Mouse (Mus musculus) heart, adult 11 months (tissue): Measurements from ENCODE around the gene Rxfp2.

Experiments
- DNase-seq: peaks from one replicate; pipeline ENCODE4 v3.0.0; 2022

Gene Rxfp2

GRCm38 (mm10) chr5:150018656-150019055, at the start of gene Rxfp2:
TSS of gene Rxfp2 (plus strand) at chr5:150018675.
- DNase-seq = peak; percentile 80

DNA sequence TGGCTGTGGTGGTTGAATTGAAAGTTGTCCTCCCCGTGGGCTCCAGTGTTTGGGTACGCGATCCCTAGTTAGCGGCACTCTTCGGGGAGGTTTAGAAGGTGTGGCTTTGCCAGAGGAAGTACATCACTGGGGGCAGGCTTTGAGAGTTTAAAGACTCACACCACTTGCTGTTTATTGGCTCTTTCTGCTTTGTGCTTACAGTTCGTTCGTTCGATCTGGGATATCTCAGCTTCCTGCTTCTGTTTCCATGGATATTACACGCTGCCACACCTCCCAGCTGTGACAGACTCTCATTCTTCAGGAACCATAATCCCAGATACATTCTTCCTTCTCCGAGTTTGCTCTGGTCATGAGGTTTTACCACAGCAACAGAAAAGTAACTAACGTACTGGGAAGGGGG, 48.2 kb upstream of the Rxfp2 start:
- peak; percentile 62 for DNase-seq

DNA sequence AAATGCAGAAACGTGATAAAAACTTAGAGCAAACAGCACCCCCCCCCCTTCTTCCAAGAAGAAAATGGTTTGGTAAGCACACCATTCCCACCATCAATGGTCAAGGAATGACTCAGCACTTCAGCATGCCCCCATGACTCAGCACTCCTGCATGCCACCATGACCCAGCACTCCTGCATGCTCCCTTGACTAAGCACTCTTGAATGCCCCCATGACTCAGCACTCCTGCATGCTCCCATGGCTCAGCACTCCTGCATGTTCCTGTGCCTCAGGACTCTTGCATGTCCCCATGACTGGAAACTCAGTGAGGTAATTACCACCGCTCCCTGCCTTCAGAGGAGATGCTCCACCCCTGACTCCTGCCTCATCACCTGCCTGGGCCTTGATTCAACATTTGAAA, 41.4 kb upstream of the Rxfp2 start:
- DNase-seq = peak; percentile 76

DNA sequence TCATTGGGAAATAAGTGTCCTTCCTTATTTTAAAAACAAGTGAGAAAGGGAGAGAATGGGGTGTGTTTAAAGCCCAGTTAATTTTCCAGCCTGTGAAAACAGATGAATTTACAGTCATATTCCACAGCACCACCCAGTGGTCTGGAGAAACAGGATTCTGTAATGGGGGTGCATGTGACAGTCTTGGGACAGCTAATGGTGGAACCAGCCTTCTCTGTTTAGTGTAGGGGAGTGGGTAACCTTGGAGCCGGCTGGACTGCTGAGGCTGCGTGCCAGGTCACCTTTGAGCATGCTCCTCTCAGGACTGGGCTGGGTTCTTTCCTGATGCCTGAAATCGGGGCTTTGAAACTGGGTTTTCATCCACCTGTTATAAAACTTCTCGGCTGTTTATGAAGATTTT, 34.9 kb upstream of the Rxfp2 start:
- DNase-seq = peak; percentile 70

GRCm38 (mm10) chr5:149994578-149994977, 23.9 kb upstream of the Rxfp2 start:
- peak; percentile 37 for DNase-seq

DNA sequence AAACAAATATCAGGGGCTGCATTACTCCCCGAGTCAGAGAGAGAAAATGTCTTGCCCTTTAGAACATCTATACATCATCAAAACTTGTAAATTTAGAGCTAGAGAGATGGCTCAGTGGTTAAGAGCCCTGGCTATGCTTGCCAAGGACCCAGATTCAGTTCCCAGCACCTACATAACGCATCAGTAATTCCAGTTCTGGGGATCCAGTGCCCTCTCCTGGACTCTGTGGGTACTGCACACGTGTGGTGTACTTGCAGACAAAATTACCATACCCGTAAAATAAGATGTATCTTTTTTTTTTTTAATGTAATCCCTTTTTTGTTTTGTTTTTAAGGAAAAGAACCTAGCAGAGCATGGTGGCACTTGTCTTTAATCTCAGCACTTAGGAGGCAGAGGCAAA, 21.9 kb upstream of the Rxfp2 start:
- peak; percentile 44 for DNase-seq

- DNase-seq = peak; percentile 28
These were observed 21.0 kb upstream of the Rxfp2 start for GRCm38 (mm10) chr5:149997321-149998034.

DNA sequence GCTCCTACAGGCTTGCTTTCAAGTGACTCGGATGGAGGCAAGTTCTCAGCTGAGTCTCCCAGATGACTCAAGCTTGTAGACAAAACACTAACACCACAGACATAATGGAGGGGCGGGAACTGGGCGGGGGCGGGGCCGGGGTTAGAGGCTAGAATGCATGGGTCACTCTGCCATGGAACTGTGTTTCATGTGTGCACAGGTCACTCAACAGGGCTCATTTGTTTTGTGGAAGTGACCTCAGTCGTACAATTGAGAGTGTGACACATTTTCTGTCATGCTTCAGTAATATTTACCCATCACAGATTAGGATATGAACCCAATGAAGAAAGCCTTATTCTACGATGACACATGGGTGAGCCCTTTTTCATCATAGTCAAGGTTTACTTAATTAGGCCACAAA, 20.2 kb upstream of the Rxfp2 start:
- no peak for DNase-seq

DNA sequence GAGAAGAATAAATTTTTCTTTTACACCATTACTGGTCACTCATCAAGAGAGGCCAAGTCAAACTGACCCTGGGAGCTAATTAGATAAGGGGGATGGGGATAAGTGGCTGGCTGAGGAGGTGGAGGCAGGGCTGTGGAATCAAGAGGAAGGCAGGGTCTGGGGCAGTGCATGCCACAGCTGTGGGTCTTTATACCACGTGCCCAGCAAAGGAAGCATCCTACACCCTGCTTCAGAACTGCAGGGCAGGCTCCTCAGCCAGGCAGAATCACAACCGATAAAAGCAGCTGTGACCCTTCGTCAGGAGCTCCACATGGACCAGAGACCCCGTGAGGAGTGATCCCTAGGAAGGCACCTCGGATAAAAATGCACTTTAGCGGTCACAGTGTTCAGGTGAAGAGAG, 13.1 kb upstream of the Rxfp2 start:
- DNase-seq = peak; percentile 79

DNA sequence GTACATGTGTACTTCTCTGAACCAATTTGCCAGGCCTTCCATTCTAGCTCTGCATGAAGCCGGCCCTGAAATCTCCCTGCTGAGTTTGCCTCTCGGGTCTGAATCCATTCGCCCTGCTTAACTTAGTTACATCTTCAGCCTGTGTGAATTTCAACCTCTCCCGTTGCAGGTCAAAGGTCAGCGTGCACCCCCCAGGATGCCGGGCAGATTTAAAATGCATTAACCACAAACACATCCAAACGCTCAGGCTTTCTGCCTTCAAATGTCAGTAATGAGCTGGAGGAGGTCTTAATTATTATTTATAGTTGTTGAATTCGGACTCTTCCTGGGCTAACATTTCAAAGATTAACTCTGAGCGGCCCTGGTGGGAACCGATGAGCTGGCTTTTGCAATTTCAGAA, 1.6 kb upstream of the Rxfp2 start:
- peak; percentile 73 for DNase-seq

GRCm38 (mm10) chr5:150017672-150018071, 803 bp upstream of the Rxfp2 start:
- no peak for DNase-seq

- DNase-seq = peak; percentile 95
These were observed 2.4 kb downstream of the Rxfp2 start for GRCm38 (mm10) chr5:150020851-150021250.

GRCm38 (mm10) chr5:150021805-150022204, 3.3 kb downstream of the Rxfp2 start:
- peak; percentile 54 for DNase-seq

DNA sequence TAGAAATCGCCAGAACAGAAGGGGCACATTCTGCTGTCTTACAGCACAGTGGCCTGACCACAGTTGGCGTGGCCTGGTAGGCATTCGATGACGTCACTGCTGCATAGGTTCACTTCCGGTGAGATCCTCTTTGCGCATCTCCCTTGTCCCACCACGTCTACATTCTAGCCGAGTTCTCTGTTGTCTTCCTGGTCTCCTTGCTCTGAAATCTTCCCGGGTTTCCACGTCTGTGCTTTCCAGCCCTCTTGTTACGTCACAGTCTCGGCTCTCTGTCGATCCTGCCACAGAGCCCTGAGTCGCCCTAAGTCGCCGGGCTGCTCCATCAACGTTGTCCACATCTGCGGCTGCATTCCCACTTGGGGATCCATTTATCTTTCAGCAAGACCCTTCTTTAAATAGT, 4.1 kb downstream of the Rxfp2 start:
- DNase-seq = peak; percentile 66

DNA sequence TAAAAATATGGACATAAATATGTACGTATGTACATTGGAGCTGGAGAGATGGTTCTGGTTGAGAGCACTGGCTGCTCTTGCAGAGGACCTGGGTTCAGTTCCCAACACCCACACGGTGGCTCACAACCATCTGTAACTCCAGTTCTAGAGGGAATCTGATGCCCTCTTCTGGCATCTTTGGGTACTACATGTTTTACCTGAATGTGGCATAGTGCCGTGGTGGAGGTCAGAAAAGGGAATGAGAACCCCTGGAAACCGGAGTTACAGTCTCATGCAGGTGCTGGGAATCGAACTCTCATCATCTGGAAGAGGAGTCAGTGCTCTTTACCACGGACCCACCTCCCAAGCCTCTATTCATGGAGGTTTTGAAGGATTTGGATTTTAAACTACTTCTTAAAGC, 5.0 kb downstream of the Rxfp2 start:
- DNase-seq = peak; percentile 75

DNA sequence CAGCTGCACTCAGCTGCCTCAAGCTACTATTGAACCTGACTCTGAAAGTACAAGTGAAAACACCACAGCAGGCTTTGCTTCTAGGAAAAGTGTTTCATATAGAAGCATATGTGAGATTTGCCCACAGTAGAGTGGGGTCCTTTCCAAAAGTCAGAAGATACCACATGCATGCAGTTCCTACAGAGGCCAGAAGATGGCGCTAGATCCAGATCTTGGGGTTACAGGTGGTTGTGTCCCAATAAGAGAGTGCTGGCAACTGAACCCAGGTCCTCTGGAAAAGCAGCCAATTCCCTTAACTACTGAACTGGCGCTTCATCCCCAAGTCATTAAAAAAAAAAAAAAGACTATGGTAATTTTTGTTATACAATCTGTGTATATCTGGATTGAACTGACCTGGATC, 5.7 kb downstream of the Rxfp2 start:
- peak; percentile 80 for DNase-seq

- peak; percentile 74 for DNase-seq
These were observed 6.4 kb downstream of the Rxfp2 start for GRCm38 (mm10) chr5:150024901-150025300.

DNA sequence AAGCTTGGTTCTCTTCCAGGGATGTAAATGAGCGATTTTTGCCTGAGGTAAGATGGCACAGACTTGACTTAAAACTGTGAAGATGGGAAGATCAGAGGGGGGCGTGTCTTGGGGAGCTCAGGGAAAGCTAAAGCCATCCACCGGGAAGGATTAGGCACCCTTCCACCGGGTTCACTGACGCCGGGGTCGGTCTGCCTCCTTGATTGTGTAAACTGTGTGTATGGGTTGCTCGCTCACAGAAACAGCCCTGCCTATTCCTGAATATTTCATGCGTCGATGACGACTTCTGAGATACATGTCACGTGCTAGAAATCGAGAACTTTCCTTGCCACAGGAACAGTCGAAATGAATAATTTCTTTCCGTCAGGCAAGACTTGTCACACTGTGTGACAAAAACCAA, 6.9 kb downstream of the Rxfp2 start:
- peak; percentile 71 for DNase-seq

DNA sequence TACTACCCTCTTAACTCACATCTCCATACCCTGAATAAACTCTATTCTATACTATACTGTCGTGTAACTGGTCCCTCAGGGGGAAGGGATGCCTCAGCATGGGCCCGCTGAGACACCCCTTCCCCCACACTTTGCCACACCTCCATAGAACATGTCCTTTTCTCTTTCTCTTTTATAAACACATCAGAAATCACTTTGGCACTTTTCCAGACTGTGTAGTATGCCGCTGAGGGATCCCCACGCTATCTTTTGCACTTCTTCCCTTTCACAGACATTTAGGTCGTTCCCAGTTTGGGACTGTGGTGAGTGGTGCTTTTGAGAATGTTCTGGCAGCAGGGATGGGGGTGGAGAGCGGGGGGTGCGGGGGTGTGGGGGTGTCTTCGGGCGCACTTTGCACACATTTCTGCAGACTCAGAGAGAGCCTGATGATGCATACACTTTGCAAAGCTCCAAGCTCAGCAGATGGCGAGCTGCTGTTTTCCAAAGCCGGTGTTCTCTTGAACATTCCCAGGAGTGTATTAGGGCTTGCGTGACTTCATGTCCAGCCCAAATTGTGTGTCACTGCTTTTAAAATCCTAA, 8.1 kb downstream of the Rxfp2 start:
- DNase-seq = peak; percentile 91

DNA sequence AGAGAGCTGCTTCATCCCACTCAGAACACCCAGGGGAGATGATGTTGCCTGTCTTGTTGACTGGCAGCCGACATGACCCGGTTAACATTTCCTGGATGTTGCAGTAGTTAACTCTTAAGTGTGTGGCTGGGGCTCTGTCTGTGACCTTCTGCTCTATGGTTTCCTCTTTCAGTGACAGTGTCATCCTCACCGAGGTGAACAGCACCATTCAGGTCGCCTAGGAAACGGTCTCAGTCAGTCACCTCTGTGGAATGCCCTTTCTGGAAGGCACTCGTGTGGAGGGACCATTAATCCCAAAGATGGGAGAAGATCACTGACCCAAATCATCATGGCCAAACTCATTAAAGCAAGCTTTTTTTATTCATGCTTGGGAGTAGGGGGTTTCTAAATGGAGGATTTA, 12.7 kb downstream of the Rxfp2 start:
- DNase-seq = peak; percentile 81

- no peak for DNase-seq
These were observed 13.2 kb downstream of the Rxfp2 start for GRCm38 (mm10) chr5:150031634-150032033.

DNA sequence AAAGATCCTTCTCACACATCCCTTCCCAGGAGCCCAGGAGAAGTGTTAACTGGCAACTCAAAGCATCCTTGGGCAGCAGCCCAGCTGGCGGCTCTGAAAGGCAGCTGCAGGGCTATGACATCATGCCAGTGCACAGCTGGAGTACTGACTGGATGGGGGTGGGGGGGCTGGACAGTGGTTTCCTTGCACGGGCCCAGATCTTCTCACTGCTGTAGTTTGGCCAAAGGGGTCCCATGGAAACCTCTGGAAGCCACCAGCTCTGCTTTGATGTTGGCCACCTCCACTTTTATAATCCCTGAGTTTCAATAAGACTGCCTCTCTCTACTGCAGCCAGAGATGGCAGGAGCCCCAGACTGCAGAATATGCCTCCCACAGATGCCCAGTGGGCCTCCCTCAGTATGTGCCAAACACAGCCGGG, 13.6 kb downstream of the Rxfp2 start:
- peak; percentile 97 for DNase-seq

DNA sequence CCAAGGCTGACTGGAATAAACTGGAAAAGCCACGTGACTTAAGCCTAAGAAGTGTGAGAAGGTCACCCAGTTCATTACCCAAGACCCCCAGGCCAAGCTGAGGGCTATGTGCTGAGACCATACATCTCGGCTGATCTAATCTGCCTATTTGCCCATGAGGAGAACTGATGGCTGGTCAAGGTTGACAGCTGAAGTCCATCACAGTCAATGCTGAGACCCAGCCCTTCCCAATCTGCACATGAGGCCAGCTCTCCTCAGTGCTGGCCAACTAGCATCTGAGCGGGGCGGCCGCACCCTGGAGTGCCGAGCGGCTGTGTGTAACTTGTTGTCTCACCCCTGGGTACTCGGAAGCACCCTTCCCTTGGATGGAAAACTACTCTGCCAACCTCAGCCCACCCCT, 17.8 kb downstream of the Rxfp2 start:
- peak; percentile 96 for DNase-seq

DNA sequence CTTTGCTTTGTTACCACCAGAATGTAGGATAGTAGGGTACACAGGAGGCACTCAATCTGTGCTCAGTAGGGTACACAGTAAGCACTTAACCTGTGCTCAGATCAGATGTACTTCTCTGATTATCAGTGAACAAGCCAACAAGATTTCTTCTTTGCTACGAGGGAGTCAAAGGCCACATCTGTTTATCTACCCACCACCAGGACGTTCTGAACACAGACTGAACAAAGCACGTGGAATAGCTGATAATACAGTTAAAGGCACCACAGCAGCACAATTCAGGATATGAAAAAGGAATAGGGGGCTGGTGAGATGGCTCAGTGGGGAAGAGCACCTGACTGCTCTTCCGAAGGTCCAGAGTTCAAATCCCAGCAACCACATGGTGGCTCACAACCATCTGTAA, 18.4 kb downstream of the Rxfp2 start:
- DNase-seq = no peak

DNA sequence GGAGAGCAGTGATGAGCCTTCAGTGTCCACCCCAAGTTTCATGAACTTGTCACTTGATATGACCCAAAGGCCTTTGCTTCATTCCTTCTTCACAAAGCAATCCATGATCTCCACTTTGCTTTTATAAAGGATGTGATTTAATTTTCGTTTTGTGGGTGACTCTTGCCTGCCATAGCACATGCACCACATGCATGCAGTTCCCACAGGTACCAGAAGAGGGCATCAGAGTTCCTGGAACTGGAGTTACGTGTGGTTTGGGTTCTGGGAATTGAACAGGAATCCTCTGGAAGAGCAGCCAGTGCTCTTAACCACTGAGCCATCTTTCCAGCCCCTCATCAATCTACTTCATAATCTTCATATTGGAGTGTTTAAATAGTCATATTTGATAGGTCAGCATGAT, 26.1 kb downstream of the Rxfp2 start:
- DNase-seq = peak; percentile 14
